Mouse (Mus musculus) left cerebral cortex, adult 9 months (tissue): ENCODE data around the gene Omp.

Experiments
- DNase-seq, 2 experiments: peaks; one replicate each; pipeline ENCODE4 v3.0.0; 2022; ENCODE audit warnings: low spot score in 2 of 2

Gene Omp

DNA sequence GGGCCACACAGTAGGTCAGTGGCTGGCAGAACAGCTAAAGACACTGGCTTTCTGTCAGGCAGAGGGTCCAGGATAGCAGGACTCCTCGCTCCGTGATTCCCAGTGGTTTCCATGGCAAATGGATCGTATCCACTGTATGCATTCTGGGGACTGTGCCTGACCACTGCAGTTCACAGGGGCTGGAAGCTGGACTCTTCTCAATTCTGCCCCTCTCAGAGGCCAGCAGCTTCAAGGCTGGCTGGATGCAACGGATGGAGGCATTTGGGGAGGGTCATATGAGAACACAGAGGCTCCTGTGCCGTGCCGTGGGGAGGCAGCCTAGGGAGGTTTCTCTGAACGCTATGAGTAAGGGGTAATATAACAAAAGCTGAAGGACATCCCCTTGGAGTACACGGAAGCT, 3.1 kb downstream of the Omp start:
- no peak for DNase-seq

DNA sequence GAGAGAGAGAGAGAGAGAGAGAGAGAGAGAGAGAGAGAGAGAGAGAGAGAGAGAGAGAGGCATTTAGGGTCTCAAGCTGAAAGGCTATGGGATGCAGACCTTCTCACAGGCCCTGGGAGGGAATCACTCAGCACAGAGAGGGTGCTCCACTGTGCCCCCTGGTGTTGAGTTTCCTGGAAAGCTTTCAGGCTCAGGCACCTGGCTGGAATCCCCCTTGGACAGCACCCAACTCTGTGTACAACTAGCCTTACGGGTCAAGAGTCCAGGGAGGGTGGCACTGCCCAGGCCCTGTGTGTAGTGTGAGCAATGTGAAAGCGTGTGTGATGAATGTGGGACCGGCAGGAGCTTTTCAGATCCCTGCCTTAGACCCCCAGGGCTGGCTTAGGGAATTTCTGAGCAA, 4.1 kb downstream of the Omp start:
- DNase-seq: no peak

DNA sequence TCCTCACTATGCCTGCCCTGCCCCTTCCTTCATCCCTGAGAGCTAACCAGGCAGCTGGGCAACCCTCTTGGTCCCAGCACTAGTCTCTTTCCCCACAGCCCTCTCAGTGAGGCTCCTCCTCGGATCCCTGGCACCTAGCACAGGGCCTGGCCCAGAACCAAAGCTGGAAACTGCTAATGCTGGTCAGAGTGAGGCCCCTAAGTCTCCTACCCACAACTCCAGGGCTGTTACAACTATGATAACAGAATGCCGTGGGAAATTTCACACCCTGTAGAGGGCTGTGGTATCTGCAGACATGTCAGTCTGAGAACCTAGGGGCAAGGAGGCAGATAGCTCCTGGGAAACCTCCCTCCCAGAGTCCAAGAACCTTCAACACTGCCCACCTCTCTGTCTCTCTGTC, 4.7 kb downstream of the Omp start:
- no peak for DNase-seq

DNA sequence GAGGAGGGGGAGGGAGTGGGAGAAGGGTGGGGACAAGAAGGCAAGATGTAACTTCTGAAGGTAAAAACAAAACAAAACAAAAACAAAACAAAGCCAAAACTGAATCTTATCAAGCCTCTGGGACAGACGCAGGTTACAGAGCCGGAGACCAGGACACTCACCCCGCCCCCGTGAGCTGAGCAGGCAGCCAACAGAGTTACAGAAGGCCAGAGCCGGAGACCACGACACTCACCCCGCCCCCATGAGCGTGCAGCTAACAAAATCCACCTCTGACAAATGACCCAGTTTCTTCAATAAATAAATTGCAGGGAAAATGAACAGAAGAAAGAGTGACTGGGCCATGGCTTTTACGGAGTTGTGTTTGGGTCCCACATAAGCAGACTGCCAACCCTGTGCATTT, 6.1 kb downstream of the Omp start:
- no peak for DNase-seq

DNA sequence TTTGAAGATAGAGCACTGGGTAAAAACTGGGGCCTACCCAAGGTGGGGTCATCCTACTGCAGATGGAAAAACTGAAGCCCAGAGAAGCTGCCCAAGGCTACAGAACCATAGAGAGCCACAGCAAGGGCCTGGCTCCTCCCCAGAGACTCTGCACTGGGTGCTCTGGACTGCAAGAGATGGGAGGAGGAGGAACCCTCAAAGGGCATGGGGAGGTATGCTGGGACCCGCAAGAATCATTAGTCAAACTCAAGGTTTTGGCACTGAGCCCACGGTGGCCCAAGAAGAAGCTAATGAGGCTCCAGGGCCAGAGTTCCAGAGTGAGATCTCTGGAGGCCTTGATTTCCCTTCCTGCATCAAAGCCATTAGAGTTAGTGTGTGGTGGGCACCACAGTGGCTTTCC, 7.3 kb downstream of the Omp start:
- no peak for DNase-seq

DNA sequence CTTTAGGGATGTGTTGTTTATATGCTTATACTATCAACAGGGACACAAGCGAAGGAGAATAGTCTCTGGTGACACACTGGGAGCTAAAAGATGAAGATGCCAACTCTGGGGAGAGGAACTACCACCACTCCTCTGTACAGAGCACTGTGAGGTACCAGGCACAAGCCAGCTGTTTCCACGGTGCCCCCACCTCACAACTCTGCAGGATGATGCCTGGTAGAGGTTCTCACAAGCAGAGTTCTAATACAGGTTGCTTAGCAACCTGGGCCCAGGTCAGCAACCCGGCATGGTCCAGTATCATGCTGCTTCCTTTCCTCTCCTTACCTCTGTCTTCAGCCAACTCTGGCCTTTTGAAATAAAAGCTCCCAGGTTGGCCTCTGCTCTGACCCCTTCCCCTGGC, 7.7 kb downstream of the Omp start:
- DNase-seq: no peak

DNA sequence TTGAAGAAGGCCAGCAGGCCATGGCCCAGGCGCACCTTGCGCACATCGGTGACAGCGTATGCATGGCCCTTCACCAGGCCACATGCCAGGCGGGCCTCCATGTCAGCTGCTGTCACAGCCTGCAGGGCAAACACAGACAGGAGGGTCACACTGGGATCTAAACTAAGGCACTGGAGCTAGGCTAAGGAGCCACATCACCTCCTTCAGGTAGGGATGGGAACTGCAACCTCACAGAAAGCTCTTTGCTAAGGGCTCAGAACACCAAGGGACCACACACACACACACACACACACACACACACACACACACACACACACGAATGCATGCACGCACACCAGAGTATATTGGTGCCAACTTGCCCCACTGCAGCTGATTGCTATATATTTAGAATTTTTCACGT, 13.6 kb downstream of the Omp start:
- DNase-seq: no peak

DNA sequence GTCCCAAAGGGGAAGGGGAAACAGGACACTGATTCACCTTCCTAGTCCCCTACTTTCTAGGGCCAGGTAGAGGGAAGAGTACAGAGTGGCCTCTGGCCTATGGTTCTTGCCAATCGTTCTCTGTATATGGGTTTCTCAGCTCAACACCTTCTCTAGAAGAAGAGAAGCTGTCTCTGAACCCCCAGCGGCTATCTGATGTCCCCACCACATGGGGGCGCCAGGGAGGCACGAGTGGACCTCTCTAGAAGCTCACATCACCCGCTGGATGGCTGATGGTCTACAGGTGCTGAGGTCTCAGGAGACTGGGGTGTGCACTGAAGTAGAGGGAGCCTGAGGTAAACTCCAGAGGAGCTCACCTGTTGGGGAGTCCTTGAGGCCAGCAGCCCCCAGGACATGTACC, 19.8 kb downstream of the Omp start:
- DNase-seq: no peak

DNA sequence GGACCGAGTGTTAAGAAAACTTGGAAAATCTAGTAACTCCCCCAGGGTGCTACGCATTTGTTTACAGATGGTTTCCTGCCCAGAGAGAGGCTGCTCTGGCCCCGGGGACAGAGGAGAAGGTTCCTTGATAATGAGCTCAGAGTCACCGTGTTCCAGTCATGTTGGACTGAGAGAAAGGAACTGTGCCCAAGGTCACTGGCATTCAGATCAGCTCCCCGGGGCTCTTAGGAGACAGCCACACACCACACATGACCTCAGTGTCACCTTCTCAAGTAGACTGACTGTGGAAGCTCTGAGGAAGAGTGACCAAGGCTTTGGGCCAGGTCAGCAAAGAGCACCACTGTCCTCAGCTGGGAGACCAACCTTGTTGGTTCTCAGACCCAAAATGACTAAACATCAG, 20.6 kb downstream of the Omp start:
- no peak for DNase-seq

DNA sequence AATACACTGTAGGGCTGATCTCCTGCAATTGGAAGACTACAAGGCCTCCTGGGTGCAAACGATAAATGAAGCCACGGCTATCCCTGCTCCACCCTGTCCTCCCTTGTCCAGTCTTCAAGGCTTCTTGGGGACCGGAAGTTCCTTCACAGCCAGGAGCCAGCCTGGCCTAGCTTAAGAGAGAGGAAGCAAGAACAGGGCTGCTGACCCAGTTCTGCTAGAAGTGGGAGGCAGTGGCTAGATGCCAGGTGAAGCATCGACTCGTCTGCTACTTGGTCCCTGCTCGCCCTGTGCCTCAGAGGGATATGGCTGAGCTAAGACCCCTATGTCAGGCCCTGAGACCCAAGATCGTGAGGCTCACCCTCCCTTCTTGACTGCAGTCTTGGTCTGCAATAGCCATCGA, 23.6 kb downstream of the Omp start:
- DNase-seq: no peak

DNA sequence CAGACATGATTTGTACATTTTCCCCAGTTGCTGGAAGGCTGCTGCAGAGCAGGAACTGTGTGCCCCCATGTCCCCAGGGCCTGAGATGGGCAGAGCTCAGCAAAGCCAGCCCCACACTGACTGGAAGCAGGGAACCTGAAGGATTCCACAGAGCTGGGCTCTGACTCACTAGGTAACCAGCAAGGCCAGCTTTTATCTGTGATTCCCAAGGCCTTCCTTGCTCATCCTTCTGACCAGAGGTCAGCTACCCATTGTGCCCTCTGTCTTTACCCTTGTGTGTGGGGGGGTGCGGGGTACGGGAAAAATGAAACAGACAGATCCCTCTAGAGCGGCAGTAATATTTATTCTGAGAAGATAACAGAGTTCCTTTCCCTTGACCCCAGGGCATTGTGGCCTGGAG, 24.1 kb downstream of the Omp start:
- no peak for DNase-seq

DNA sequence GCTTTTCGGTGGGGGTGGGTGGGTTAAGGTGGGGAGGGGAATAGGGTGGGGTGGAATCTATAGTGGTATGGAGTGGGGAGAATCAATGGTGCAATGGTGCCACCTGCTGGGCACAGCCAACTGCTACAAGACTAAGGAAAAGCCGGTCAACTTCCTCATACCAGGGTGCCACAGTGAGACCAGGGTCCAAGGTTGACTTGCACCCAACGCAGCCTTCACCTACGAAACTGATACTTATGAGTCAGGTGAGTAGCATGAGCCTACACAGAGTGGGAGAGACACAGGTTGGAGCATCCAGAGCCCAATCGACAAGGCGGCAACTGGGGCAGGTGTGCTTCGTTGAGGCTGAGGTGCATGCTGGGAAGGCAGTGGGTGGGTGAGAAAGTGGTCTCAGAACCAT, 25.0 kb downstream of the Omp start:
- peak in 1 of 2 experiments; percentile 77 for DNase-seq

DNA sequence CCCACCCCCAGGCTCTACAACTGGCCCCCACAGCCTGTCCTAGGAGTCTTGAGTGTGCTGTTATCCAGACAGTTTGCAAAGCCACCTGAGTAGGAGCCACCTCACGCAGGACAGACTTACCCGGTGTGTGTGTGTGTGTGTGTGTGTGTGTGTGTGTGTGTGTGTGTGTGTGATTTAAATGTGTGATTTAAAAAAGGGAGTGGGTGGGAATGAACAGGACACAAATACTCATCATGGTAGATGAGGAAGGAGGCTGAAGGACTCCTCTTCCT, 25.4 kb downstream of the Omp start:
- no peak for DNase-seq

DNA sequence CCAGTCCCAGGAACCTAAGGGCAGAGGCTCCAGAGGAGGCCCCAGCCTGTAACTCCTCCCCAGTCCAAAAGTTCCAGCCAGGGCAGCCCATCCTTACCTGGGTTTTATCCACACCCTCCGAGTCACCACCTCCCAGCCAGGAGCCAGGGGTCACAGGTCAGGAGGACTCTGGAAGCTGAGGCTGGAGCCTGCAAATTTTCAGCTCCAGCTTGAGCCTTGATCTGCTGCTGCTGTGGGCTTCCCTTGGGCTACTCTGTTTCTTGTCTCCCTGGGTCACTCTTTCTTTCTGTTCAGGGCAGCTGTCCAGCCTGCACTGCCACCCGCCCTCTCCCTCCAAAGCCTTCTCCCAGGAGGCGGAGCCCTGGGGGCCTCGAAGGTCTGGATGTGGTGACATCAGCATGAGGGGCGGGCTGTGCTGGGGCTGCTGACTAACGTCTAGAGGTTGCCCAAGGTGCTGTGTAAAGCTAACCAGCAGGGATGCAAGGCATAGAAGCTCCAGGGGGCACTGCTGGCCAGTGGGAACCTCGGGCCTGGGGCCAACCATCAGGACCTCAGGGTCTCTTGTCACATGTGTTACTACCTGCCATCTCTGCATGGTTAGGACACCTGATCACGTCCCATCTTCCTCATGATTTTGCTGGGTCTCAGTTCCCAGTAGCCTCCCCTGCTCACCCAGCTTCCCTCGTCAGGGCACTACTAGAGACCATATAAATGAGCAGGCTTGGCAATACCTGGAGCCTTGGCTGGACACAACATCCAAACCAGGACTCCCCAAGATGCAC, 25.9 kb downstream of the Omp start, which contains the start of gene Myo7a:
Gene Myo7a, minus strand, starts transcription at position 346 of the 782 bp plus-strand sequence.
- no peak for DNase-seq

DNA sequence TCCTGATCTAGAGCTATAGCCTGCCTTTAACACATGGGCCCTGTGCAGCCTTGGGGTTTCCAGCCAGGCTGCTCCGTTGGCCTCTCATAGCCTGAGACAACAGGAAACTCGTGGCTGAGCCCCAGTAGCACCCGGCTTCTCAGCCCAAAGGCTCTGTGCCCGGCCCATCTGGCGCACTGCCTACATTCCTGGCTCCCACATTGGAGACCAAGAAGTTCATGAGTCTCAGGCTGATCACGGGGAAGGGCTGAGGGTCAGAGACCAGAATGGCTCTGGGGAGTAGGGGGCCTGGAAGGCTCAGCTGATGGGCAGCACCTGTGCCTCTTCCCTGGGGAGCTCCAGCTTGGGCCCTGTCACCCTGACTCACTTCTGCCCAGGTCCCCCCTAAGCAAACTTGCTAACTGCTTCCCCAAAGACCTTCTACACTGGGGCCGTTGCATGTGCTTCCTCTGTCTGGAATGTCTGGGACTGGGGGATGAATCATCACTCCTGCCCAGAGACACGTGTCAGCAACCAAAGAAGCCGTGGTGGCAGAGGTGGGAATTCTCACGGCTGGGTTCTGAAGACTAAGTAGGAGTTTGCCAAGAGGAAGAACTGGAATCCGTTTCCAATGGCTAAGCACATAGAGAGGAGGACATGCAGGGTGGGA, 28.2 kb downstream of the Omp start:
- no peak for DNase-seq

DNA sequence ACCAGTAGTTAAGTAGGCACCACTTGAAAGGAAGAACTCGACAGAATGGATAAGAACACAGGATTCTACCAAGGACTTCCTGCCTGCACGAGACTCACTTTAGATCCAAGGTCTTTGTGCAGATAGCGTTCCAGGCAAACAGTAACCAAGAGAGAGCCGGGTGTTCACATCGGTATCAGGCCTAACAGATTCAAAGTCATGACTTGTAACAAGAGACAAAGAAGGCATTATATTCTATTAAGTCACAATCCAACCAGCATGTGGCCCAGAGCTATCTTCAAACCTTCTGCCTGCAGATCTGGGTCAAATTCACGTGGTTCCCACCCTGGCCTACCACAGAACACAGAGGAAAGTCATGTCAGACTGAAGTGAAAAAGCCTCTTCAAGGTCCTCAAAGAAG, 30.6 kb downstream of the Omp start:
- no peak for DNase-seq

DNA sequence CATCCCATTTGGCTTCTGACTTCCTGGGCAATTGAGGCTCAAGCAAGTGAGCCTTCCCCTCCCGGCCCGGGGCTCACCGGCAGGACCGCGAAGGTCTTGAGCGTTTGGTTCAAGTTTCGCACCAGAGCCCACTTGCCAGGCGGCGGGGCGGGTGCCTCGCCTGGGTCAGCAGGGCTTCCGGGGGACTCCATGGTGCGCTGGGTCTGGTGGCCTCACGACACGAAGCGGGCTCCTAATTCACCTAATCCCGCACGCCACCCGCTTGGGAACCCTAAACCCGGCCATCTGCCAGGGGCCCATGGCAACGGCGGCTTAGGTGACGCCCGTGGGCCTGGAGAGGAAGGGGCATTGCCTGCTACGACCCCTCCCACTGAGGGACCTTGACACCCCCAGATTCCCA, 34.1 kb downstream of the Omp start:
- no peak for DNase-seq

DNA sequence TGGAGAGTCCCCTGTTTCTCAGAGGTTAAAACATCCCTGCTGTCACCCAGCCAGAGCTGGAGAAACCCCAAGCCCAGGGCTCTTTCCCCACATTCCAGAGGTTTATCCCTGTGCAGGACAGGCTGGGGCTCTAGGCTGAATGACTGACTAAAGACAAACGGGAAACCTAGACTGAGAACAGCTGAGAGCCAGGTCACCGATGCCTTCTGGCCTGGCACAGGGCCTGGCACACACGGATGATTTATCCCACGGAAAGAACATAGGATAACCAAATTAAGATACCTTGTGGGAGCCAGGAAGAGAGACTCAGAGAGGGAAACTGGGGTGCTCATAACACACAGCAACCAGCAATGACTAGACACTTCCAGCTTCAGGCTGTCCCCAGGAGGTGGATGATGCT, 35.5 kb downstream of the Omp start:
- no peak for DNase-seq

DNA sequence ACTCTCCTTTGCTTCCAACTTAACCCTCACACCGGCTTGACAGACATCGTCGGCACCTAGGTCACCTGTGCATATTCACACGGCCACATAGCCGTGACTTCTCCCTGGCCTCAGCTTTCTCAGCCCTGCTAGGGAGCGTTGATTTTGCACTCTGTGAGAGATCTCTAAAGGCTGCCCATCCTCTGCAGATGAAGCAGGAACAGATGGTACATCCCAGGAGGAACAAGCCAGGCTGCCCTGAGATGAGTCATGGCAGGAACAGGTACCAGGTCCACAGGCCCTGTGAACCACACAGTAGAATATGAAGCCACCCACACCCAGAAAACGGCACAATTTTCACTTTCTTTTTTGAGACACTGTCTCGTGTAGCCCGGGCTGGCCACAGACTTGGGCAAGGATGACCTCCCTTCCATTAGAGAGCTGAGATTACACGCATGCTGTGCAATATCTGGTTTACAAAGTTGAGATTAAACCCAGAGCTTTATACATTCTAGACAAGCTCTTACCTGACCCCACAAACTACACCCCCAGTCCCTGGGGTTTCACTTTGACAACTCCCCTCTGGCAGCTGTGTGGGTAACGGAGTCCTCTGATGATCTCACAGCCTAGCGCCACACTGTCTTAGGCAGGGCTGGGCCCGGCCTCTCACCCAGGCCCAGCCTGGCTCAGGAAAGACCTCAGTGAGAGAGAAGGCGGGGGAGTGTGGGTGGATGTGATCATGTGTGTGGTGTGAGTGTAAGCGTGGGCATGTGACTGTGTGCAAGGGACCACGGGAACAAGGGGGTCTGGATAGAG, 36.5 kb downstream of the Omp start:
- no peak for DNase-seq

DNA sequence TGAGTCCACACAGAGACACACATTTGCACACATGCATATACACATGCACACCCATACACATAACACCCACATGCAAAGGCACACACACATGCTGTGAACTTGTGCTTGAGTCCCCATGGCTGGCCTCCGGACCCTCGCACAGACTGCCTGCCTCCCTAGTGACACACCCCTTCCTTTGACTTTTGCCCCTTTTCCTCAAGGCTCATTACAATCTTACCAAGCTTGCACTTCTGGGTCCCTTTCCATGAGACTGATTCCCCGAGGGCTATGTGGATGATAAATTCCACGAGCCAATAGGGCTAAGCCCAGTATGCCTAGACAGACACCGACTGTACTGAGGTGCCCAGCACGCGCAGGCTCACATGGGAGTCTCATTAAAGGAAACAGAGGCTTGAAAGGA, 39.0 kb downstream of the Omp start:
- no peak for DNase-seq

DNA sequence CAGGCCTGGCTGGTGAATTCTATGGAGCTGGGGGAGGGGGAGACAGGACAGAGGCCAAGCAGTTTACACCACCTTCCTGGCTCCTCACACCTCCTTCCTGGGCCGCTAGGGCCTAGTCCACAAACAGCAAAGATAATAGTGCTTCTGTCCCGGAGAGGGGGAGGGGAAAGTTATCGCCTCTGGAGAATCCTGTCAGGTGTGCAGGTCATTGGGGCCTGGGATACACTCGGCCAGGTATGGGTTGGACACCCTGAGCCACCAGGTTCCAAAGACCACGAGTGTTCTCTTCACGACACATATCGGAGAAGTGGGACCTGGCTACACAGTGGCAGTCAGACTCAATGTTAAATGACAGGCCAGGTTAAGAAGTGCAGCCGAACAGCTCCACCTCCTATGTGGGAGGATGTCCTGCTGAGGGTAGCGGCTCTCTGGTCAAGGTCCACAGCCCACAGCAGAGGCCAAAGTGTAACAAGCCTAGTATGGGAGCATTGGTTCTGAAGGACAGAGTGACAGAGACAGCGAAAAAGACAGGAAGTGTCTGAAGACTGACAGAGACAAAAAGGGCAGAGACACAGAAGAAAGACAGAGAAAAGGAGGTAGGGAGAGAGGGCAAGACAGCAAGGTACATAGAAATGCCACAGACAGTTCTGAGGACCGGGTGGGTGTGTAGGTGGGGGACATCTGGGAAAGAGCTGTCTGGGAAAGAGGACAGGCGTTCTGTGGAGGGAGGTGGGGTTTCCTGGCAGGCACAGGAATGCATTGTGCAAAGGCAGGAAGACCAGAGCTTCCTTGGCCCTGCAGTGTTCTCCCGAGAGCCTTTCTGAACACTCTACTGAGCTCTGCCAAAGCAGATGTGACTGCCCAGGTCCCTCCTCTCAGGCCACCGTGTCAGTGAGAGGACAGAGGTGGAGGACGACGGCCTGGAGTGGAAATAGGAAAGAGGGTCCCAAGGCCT, 40.5 kb downstream of the Omp start:
- no peak for DNase-seq

DNA sequence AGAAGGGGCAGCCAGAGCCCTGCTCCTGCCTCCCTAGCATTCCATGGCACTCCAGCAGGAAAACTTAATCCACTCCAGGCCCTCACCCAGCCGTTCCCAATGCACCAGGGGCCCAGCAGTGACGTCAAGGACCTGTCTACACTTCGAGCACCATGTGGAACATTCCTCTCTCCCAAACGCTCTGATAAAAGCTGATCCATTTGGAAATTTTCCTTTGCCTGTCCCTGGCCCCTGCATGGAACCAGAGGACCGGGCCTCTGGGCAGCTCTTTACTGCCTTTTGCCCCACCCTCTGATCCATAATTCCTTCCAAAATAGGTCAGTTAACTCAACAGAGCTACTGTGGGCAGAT, 41.4 kb downstream of the Omp start:
- DNase-seq: no peak
